Mouse (Mus musculus): ENCODE measurements around the gene Miox.

The Miox gene

DNA sequence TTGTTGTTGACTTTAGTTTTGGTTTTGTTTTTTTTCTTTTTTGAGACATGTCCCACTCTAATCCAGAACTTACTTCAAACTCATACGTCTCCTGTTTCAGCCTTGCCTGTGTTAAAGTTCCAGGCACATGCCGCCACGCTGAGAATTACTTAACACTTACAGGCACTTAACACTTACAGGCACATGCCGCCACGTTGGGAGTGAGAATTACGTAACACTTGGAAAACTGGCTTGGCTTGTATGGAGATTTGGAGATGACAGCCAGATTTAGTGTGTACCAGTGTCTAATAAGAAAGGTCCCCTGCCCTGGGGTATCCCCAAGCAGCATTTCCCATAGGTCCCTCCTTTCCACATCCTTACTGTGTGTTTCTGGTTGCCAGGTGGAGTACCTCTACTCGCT, 28.9 kb downstream of the Miox start:
- DNase-seq (ENCODE audit: low read depth, low spot score): no peak

- DNase-seq (ENCODE audit: low read depth, low spot score): no peak
Measured at GRCm38 (mm10) chr15:89365141-89365551, 30.9 kb downstream of the Miox start.

DNA sequence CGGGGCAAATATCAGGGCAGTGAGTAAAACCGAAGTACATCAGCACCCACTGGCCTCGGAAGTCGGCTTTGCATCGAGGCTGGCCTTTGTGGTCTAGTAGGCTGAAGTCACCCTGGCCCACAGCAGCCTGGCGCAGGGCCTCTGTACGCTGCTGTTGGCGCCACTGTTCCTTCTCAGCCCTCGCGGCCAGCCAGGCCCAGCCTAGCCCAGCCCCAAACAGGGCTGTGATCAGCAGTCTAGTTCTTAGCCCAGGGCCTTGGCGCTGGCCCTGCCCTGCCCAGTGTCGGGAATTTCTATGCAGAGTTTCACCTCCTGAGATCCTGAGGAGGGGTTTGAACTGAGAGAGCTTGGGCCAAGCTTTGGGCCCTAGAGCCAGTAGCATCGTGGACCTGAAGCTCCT, 37.9 kb downstream of the Miox start:
- DNase-seq (ENCODE audit: low read depth, low spot score): no peak

DNA sequence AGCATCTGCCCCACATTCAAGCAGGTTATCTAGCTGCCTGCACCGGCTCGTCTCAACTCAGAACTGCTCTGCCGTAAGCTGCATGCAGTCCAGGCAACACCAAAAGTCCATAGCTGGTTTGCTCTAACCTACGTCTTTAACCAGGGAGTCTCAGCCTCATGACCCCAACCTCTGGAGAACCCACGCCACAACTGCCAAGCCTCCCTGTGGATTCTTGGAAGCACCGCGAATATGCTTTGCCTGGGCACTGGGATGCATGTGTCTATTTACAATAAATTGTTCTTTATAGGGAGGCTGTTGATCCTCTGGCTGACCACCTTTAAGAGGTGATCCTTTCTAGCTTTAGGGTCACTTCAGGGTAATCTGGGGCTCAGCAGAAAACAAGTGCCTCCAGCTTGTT, 38.3 kb downstream of the Miox start:
- DNase-seq (ENCODE audit: low read depth, low spot score): no peak

- peak; percentile 67 for DNase-seq (ENCODE audit: low read depth, low spot score)
Measured at GRCm38 (mm10) chr15:89373027-89373761, 39.0 kb downstream of the Miox start.

GRCm38 (mm10) chr15:89373762-89374248, 39.6 kb downstream of the Miox start, which contains the start of gene Sco2:
TSS of gene Sco2 (minus strand) at chr15:89373846.
- DNase-seq (ENCODE audit: low read depth, low spot score): peak; percentile 84

DNA sequence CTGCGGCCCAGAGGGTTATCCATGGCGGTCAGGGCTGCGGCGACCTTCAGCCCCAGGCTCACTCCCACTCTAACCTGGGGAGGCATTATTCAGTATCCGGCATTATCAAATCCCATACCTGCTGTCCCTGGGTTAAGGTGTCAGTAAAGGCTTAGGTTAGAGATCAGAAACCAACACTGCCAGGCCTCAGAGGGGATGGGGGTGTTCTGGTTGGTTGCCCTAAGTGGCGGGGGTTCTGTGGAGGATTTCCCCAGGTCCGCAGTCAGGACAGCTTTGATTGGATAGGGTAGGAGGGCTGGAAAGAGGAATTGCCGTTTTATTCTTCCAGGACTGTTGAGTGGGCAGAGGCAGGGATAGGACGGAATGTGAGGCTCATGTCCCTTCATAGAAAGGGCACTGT, 40.1 kb downstream of the Miox start:
- DNase-seq (ENCODE audit: low read depth, low spot score): no peak

DNA sequence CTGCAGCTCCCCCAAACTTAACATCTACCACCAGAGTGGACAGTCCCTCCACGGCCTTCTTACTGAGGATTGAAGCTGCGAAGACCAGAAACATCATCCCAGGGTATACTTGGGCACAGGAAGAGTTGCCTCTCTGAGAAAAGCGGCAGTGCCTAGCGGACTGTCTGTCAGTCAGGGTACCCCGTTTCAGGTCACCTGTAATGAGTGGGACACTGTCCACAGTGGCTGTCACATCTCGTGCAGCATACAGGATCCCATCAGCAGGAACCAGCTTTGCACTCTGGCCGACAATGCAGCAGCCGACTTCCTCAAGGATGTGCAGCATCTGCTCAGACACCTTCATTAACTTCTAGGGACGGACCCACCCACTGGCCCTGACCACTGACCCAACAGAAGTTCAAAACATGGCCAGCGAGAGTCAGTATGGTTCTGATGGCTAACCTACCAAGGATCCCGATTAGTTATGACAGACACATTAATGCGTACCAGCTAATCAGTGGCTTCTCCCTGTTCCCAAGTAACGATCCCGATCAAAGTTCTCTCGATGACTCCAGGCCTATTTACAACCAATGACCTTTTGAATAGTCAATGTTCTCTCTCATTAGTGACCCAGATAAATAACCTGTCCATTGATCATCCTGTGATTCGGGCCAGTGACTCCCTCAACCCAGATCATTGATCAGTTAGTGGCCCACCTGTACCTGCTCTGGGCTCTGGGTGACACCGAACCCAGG, 40.8 kb downstream of the Miox start:
- DNase-seq (ENCODE audit: low read depth, low spot score): no peak

DNA sequence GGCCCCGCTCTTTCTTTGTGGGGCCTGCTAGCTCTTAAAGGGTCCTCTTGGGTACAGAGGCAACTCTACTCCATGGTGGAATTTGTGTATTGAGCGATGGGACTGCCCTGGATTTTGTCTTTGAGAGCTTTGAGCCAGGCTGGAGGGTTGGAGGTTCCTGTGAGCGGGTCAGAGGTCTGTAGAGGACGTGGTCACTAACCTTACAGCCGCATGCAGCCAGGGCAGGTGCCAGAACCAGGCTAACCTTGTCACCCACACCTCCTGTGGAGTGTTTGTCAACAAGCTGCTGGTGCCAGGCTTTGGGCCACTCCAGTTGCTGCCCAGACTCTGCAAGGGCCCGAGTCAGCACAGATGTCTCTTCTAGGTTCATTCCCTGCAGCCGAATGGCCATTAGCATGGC, 41.8 kb downstream of the Miox start:
- DNase-seq (ENCODE audit: low read depth, low spot score): no peak

- DNase-seq (ENCODE audit: low read depth, low spot score): no peak
Measured at GRCm38 (mm10) chr15:89376957-89377356, 42.8 kb downstream of the Miox start, which contains the start of gene Tymp. TSS of gene Tymp (minus strand) at chr15:89377039.

GRCm38 (mm10) chr15:89377362-89377761, 43.2 kb downstream of the Miox start:
- no peak for DNase-seq (ENCODE audit: low read depth, low spot score)

DNA sequence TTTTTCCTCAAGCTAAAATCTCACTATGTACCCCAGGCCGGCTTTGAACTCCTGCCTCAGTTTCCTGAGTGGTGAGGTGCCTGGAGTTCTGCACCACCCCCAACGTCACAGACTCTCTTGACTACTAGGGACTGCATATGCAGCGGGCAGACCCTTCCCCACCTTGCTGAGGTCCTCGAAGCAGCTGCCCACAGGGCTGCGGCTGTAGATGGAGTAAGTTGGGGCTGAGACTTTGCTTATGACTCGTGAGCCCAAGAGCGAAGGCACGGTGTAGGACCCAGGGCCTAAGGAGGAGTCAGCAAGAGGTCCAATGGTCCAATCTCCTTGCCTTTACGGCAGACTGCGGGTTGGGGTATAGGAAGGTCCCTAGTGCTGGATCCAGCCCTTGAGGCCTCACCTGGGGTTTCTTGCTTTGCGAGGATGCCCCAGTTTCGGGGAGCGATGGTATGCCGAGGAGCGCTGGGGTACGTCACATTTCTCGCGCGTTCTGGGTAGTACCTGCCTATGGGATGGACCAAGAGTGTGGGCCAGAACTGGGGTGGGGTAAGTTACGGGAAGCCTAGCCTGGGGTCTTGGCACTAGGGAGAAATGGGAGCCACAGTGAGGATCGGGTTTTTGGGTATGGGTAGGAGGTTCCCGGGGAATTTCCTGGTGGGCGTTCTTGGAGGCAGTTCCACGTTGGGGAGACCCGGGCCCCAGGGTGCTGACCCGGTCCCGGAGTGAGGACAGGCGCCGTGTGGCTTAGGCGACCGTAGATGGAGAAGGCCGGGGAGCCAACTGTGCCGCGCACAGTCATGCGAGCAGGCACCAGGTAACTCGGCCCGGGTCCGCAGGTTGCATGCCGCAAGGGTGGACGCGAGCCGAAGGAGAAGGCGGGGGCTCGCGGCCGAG, 44.0 kb downstream of the Miox start:
- no peak for DNase-seq (ENCODE audit: low read depth, low spot score)

- DNase-seq (ENCODE audit: low read depth, low spot score): no peak
Measured at GRCm38 (mm10) chr15:89378831-89379401, 44.7 kb downstream of the Miox start, which contains the start of gene Odf3b. TSS of gene Odf3b (minus strand) at chr15:89379282.

- DNase-seq (ENCODE audit: low read depth, low spot score): no peak
Measured at GRCm38 (mm10) chr15:89379429-89379828, 45.2 kb downstream of the Miox start.

GRCm38 (mm10) chr15:89384617-89385016, 50.4 kb downstream of the Miox start, which contains the start of gene Klhdc7b:
TSS of gene Klhdc7b (plus strand) at chr15:89384917.
- DNase-seq (ENCODE audit: low read depth, low spot score): no peak

Measured in retina, postnatal 7 days (tissue).